Mouse (Mus musculus): Measurements from ENCODE around the gene Ncstn.

GRCm38 (mm10) chr1:172099325-172100033 lies 16.9 kb upstream of the Ncstn start:
- TF ChIP-seq CTCF (IDR thresholded peaks at IDR 0.05; ENCODE audit: extremely low read depth, insufficient read length, insufficient replicate concordance, low read depth, low read length) (no peak), POLR2A (IDR thresholded peaks at IDR 0.05; ENCODE audit: low read depth, low read length) (no peak)
